Mouse (Mus musculus): ENCODE measurements around the gene Kcnf1. TPM values are rescaled to one million over a fixed set of nuclear protein-coding genes. Genes with fewer than 3 reads are reported as not detected.
"Not testable (repeated sequence)": the region's sequence is repeated elsewhere in the genome, so short reads cannot be mapped to it uniquely, and the experiment has no call there.

The Kcnf1 gene
- total RNA-seq, 2 experiments from 2014 or later: not detected

DNA sequence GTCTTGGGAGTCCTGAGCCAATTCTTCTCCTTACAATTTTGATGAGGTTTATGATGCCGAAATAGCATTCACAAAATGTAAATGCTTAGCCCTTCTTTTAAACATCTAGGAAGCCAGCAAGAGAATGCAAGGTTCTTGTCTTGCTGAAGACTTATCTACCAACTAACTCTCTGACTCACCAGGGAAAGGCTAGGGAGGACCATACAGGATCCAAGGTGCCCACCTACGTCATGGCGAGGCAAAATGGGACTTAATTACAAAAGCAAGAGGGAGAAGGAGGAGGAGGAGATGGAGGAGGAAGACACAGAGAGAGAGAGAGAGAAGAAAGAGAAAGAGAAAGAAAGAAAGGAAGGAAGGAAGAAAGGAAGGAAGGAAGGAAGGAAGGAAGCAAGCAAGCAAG is 12.7 kb downstream of the Kcnf1 start:
- no peak for ATAC-seq (ENCODE audit: poor library complexity, severe bottlenecking)

DNA sequence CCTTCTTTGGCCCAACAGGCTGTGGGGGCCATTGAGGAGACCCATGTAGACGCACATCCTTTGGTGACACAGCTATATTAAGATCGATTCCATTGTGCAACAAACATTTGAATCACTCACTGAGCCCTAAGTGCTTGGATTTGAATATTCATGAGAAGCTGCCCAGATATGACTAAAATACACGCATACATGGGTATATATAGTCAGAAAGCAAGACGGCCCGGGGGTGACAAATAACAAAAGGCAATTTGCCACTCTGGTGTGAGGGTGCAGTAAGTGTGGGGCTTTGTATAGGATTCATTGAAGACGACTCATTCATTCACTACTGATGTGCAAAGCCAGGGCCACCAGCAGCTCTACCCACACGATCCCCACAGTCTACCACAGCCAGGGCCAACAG is 17.1 kb downstream of the Kcnf1 start:
- ATAC-seq (ENCODE audit: poor library complexity, severe bottlenecking): no peak

DNA sequence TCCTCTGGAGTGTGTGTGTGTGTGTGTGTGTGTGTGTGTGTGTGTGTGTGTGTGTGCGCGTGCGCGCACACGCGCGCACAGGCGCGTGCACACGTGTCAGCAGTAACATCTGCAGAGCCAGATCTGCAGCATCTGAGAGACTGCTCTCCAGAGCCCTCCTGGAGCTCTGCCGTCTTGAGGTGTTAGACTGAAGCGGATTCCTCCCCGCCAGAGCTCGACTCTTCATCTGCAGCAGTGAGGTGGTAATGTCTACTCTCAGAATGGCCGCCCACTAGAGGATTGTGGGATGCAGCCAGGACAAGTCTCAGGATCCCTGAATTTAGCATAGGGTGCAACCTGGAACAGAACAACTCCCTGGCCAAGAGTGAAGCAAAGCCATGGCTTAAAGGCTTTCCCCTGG is 19.1 kb downstream of the Kcnf1 start:
- ATAC-seq (ENCODE audit: poor library complexity, severe bottlenecking): no peak

DNA sequence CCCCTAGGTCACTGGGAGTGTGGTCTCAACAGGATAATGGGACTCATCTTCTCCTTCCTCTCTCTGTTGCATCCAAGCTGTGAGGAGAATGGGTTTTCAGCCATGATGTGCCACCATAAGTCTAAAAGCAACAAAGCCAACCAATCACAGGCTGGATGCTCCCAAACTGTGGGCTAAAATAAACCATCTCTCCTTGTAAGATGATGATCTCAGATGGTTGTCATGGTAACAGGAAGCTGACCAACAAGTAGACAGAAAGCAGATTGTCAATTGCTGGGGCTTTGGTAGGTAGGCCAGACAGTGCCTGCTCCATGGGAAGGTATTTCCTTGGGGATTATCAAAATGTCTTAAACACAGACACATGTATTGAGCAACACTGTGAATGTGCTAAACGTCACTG is 20.9 kb downstream of the Kcnf1 start:
- ATAC-seq (ENCODE audit: poor library complexity, severe bottlenecking): no peak

DNA sequence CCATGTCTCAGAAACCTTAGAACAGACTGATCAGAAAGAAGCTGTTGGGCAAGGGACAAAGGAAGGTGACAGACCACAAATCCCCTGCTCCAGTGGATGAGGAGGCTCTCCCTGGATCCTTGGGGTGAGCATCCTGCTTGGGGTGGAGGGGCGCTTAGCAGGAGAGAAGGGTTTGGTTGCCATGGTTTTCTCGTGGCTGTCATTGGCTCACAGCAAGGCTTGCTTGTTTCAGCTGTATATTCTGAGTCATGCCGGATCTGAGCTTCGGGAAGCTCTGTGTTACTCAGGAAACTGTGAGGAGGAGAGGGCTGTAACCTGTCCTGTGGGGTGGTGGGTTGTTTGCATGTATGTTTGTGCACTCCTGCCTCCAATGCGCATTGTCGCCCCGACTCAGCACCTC is 23.8 kb downstream of the Kcnf1 start:
- ATAC-seq (ENCODE audit: poor library complexity, severe bottlenecking): no peak

DNA sequence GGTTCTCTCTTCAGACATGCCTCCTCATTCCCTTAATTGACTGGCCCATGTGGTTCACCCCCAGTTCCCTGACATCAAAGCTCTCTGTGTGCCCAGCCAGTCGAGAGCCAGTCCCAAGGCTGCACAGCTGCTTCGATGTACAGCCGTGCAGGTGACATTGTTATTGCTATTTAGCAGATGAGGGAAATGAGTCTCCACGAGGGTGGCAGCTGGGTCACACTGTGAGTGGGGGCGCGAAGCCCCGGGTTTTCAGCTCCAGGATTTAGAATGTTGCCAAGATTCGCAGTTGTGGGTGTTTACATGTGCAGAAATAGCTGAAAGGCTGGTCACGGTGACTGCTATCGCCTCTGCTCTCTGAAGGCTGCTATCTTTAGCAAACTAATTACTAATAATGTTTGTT is 27.8 kb downstream of the Kcnf1 start:
- ATAC-seq (ENCODE audit: poor library complexity, severe bottlenecking): no peak

DNA sequence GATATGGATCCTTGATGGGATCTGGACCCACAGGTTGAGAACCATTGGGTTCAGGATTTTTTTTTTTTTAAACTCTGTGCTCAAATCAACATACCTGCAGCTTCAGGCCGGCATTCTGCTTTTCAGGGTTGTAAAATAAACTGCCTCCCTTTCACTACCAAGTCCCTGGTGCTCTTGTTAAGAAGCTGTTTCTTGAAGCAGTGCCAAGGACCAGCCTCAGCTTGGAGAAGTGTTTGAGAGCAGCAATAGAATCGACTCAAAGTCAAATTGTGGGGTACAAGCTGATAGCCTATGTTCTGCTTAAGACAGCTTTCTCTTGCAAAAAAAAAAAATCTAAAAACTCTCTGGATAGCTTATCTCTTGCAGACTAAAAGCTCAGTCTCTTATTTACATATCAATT is 34.9 kb downstream of the Kcnf1 start:
- no peak for ATAC-seq (ENCODE audit: poor library complexity, severe bottlenecking)

DNA sequence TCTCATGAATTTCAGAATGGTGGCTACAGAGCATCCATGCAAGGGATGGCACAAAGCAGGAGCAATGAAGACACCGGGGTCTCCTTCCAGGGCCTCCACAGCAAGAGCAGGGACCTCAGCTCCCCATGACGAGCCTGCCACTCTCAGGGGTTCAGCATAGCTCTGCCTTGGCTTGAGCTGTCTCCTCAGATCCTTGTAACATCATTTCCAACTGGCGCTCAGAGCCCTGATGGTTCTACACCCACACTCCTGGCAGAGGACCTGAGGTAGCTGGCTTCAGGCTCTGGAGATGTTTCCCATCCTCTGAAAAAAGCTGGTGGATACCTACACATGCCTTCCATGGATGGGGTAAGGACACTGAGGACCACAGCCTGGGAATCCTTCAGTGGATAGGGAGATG is 36.3 kb downstream of the Kcnf1 start:
- no peak for ATAC-seq (ENCODE audit: poor library complexity, severe bottlenecking)

DNA sequence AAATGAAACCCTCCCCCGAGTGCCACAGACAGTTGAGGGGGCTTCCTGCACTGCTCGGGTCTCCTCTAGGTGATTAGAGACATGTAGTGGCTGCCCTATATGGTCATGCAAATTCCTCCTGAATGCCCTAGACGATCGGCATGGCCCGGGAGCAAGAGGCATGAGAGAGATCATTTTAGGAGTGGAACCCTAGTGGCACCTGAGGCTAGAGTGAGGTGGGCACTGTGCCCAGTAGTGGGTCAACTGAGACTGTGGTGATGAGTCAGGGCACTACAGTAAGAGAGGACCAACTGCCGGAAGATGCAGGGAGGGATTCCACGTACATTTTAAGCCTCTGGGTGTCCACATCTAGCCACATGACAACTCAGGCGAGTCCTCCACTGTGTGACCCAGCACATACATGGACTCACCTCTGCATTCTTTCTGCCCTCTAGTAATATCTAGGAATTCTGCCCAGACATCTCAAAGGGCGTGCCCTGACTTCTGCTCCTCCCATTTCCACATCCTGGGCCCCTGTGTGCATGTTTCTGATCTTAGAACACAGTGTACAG is 42.1 kb downstream of the Kcnf1 start:
- ATAC-seq (ENCODE audit: poor library complexity, severe bottlenecking): no peak

DNA sequence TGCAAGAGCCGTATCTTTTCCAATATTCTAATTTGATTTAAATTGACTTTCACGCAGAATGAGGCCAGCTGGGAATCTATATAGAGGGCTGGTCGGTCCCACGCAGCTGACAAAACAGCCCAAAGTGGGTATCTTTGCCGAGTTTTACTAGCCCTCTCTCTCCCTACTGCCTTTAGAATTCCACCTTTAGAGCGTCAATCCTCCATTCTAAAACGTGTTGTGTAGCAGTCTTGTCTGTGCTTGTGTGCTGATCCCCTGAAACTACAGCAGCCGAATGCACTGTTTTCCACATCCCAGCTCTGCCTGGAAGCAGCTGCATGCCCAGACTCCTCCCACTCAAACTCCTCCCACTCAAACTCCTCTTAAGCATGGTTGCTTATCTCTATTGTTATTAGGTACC is 44.4 kb downstream of the Kcnf1 start:
- no peak for ATAC-seq (ENCODE audit: poor library complexity, severe bottlenecking)

DNA sequence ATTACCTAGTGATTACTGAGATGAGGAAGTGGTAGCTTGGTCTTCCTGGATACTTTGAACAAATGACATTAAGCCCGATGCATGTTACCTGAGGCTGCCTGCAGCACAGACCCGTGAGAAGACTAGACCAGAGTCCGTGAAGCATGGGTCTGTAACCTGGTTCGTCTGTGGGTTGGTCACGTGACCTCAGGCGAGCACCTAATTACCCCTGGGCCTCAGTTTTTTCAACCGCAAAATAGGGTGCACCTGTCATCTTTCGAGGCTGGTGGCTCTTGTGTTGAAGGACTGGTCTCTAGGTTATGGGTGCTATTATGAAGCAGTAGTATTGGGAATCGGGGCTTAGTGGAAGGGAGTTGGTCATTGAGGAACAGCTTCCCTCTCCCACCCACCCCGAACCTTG is 45.1 kb downstream of the Kcnf1 start:
- ATAC-seq (ENCODE audit: poor library complexity, severe bottlenecking): no peak

DNA sequence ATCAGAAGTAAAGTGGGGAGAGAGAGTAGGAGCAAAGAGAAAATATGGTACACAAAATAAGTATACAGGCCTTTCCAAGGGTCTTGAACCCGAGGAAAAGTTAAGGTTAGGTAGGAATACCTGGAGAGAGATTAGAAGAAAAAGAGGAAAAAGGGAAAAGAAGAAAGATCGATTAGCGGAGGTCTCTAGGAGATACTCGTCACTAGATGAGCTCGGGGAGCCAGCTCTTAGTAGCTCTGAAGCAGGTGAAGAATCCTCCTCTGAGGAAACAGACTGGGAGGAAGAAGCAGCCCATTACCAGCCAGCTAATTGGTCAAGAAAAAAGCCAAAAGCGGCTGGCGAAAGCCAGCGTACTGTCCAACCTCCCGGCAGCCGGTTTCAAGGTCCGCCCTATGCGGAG is 53.8 kb downstream of the Kcnf1 start:
- ATAC-seq (ENCODE audit: poor library complexity, severe bottlenecking): not testable (repeated sequence)

Other genes with a start within 250 kb of the Kcnf1 start
- gene Pqlc3, start 176.5 kb downstream of the Kcnf1 start, total RNA-seq (2015): 260 and 273 TPM in 2 replicates
- gene Pqlc3, start 176.5 kb downstream of the Kcnf1 start, total RNA-seq (2017): 130 and 134 TPM in 2 replicates
- 0.25 and 0.34 TPM in 2 replicates for gene 2410004P03Rik, start 165.2 kb downstream of the Kcnf1 start, total RNA-seq (2015)
- gene 2410004P03Rik, start 165.2 kb downstream of the Kcnf1 start, total RNA-seq (2017): 0.26 and 0.41 TPM in 2 replicates
- 124 and 125 TPM in 2 replicates for gene Pdia6, start 89.7 kb upstream of the Kcnf1 start, total RNA-seq (2015)
- 208 and 212 TPM in 2 replicates for gene Pdia6, start 89.7 kb upstream of the Kcnf1 start, total RNA-seq (2017)
- not detected in 2 replicates for gene Atp6v1c2, start 152.5 kb upstream of the Kcnf1 start, total RNA-seq (2015)
- not detected in 2 replicates for gene Atp6v1c2, start 152.5 kb upstream of the Kcnf1 start, total RNA-seq (2017)
- 7.0 and 10.6 TPM in 2 replicates for gene Nol10, start 171.6 kb upstream of the Kcnf1 start, total RNA-seq (2015)
- 5.9 and 6.0 TPM in 2 replicates for gene Nol10, start 171.6 kb upstream of the Kcnf1 start, total RNA-seq (2017)